In genomic region chr13:25251893-25252292, GRCm38 (mm10) we compare ENCODE assay signal across 19 mouse cellular contexts. TPM values are rescaled to one million over a fixed set of nuclear protein-coding genes. Genes with fewer than 3 reads are reported as not detected.
"Had no signal": no experiment of that assay in that cellular context is flagged by ENCODE, and none has a peak within 500 bp of the region (broad histone marks: within the 10 kb centered on the region; RNA-seq: fewer than 3 reads in every experiment).

No protein-coding gene starts in this region.

- H3K9me3 ChIP-seq: limb, embryonic 10.5 days; liver, embryonic 15.5 days; midbrain, embryonic 10.5 days; neural tube, embryonic 12.5 days had no signal

- DNase-seq: kidney, adult 8-10 months; kidney, postnatal 25 days; layer of hippocampus, adult 9-11 months; lung, adult 2 months; lung, postnatal 36 days; midbrain, embryonic 14.5 days; retina, postnatal 1 day; right cerebral cortex, postnatal 4 days; spleen, adult 18-20 months; thymus, adult 18-20 months; thymus, postnatal 25 days had no signal

- H3K36me3 ChIP-seq: limb, embryonic 10.5 days; liver, embryonic 15.5 days; midbrain, embryonic 10.5 days; neural tube, embryonic 12.5 days had no signal

- H3K4me1 ChIP-seq: limb, embryonic 10.5 days; liver, embryonic 15.5 days; neural tube, embryonic 12.5 days had no signal

- ATAC-seq: lung, postnatal 0 days had no signal

- H3K27me3 ChIP-seq: liver, embryonic 15.5 days; neural tube, embryonic 12.5 days had no signal

- H3K4me2 ChIP-seq: liver, embryonic 11.5 days; liver, embryonic 15.5 days; neural tube, embryonic 12.5 days had no signal

- H3K9ac ChIP-seq: liver, embryonic 15.5 days; neural tube, embryonic 12.5 days had no signal

- H3K4me3 ChIP-seq: limb, embryonic 10.5 days; liver, embryonic 15.5 days; midbrain, embryonic 10.5 days; myocyte; neural tube, embryonic 12.5 days had no signal

- H3K27ac ChIP-seq: limb, embryonic 10.5 days; liver, embryonic 15.5 days; midbrain, embryonic 10.5 days; neural tube, embryonic 12.5 days had no signal

RNA-seq across cellular contexts. Expression of gene Nrsn1, which starts 18.4 kb away (rescaled TPM):
- total RNA-seq: megakaryocyte, adult 5-6 weeks had no signal
- polyA plus RNA-seq: liver, embryonic 15.5 days; lung, adult 2 months had no signal
